Mouse (Mus musculus): ENCODE results near the gene Fam19a2.

DNA sequence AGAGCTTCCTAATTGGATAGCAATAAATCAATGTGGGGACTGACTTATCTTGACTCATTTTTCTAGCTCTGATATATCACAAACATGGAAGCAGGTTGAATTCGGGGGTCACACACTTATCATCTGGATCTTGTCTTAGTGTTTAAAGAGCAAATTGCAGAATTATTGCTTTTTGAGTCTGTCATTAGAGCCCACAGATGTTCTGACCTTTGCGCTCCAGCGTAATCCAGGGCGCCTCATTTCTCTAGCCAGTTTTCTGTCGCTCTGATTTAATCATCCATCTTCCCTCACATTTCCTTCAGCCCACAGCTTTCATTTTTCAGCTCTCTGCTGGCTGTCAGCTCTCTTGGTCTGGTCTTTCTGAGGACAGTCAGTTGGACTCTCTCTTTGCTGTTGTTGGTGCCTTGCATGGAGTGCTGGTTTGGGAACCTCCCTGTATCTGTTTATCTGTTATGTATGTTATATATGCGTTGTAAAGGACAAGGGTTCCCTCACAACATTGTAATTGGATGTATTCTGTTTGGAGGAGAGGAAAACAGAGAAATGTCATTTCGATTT, 154.9 kb downstream of the Fam19a2 start:
- TF ChIP-seq CTCF (IDR thresholded peaks at IDR 0.05; ENCODE audit: control insufficient read depth, insufficient read depth, insufficient replicate concordance, low read depth, low read length) (no peak), POLR2A (IDR thresholded peaks at IDR 0.05; ENCODE audit: control insufficient read depth, low read depth, low read length) (no peak)
